Mouse (Mus musculus): ENCODE results near the gene Megf9.

DNA sequence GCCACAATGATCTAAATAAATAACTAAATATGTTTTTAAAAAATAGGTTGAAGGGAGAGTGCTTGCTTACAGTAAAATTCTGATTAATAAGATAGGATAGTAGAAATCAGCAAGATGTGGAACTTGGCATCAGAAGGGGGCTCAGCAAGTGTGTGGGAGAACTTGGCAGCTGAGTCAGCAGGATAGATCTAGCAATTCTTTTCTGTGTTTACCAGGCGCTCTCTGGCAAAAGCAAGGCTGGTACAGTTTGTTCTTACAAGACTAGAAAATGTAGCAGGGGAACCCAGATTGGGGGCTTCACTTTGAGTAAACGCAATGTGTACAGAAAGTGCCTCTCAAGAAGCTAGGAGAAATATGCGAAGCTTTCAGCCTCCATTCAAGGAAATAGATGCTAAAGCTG is 35.5 kb downstream of the Megf9 start:
- no peak for TF ChIP-seq CTCF (IDR thresholded peaks at IDR 0.05)
- no peak for TF ChIP-seq EP300 (IDR thresholded peaks at IDR 0.05)

Measured in lung, postnatal 0 days (tissue).